Mouse (Mus musculus): ENCODE data around the gene Zc3h13. TPM values are rescaled to one million over a fixed set of nuclear protein-coding genes. Genes with fewer than 3 reads are reported as not detected.

Gene Zc3h13
- polyA plus RNA-seq, 1 experiment from 2014 or later, result 42.4 TPM

DNA sequence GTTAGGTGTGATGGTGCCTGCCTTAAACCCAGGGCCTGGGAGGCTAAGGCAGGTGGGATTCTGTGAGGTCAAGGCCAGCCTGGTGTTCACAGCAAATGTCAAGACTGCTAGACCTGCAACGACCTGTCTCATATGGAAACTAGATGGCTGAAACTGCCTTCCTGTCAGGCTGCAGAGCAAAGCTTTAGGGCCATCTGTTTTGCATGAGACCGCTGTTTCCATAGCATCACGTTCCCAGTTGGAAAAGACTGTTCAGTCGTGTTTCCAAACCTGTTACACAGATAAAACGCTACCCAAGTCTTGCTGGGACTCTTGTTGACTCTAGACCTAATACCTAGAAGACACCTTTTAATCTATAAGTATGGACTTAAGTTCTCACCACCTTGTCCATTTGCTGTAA, 61.9 kb downstream of the Zc3h13 start:
- Histone ChIP-seq H3K4me2 (ENCODE audit: low read length) (no peak overlapping the region), H3K27me3 (ENCODE audit: control insufficient read depth, insufficient read depth, low read depth, low read length) (no peaks in the 10 kb centered on the region), H3K4me3 (ENCODE audit: low read depth, low read length) (no peak overlapping the region), H3K36me3 (ENCODE audit: control insufficient read depth, insufficient read depth, low read length) (peaks cover 6% of the 10 kb centered on the region), H3K4me1 (ENCODE audit: control insufficient read depth, insufficient read depth, low read length) (no peaks in the 10 kb centered on the region), H3K9me3 (replicated peaks; ENCODE audit: control insufficient read depth, low read length, poor library complexity, severe bottlenecking) (no peaks in the 10 kb centered on the region), H3K27ac (ENCODE audit: low read length) (no peak overlapping the region), H3K9ac (ENCODE audit: low read depth, low read length) (no peak overlapping the region)
- no peak for ATAC-seq
- 89% methylated on average over 5 of the region's 5 CpGs for WGBS

- 34% methylated on average over 4 of the region's 4 CpGs for WGBS
- Histone ChIP-seq H3K4me2 (ENCODE audit: low read length) (no peak overlapping the region), H3K9ac (ENCODE audit: low read depth, low read length) (no peak overlapping the region), H3K9me3 (replicated peaks; ENCODE audit: control insufficient read depth, low read length, poor library complexity, severe bottlenecking) (no peaks in the 10 kb centered on the region), H3K36me3 (ENCODE audit: control insufficient read depth, insufficient read depth, low read length) (no peaks in the 10 kb centered on the region; the same call in 1 of the 2 replicates), H3K27me3 (ENCODE audit: control insufficient read depth, insufficient read depth, low read depth, low read length) (no peaks in the 10 kb centered on the region), H3K4me1 (ENCODE audit: control insufficient read depth, insufficient read depth, low read length) (no peaks in the 10 kb centered on the region), H3K27ac (ENCODE audit: low read length) (no peak overlapping the region), H3K4me3 (ENCODE audit: low read depth, low read length) (no peak overlapping the region)
- no peak for ATAC-seq
These were observed 67.5 kb downstream of the Zc3h13 start for GRCm38 (mm10) chr14:75351626-75352025.

GRCm38 (mm10) chr14:75363316-75363715, 79.1 kb downstream of the Zc3h13 start:
- Histone ChIP-seq H3K36me3 (ENCODE audit: control insufficient read depth, insufficient read depth, low read length) (no peaks in the 10 kb centered on the region), H3K27ac (ENCODE audit: low read length) (no peak overlapping the region), H3K4me2 (ENCODE audit: low read length) (no peak overlapping the region), H3K27me3 (ENCODE audit: control insufficient read depth, insufficient read depth, low read depth, low read length) (no peaks in the 10 kb centered on the region; the same call in 1 of the 2 replicates), H3K9ac (ENCODE audit: low read depth, low read length) (no peak overlapping the region), H3K9me3 (replicated peaks; ENCODE audit: control insufficient read depth, low read length, poor library complexity, severe bottlenecking) (no peaks in the 10 kb centered on the region), H3K4me1 (ENCODE audit: control insufficient read depth, insufficient read depth, low read length) (no peaks in the 10 kb centered on the region), H3K4me3 (ENCODE audit: low read depth, low read length) (no peak overlapping the region)
- no peak for ATAC-seq
- 64% methylated on average over 6 of the region's 6 CpGs for WGBS

GRCm38 (mm10) chr14:75365301-75366035, 81.3 kb downstream of the Zc3h13 start:
- Histone ChIP-seq H3K4me3 (ENCODE audit: low read depth, low read length) (no peak overlapping the region), H3K27me3 (ENCODE audit: control insufficient read depth, insufficient read depth, low read depth, low read length) (no peaks in the 10 kb centered on the region; the same call in 1 of the 2 replicates), H3K4me1 (ENCODE audit: control insufficient read depth, insufficient read depth, low read length) (no peaks in the 10 kb centered on the region), H3K36me3 (ENCODE audit: control insufficient read depth, insufficient read depth, low read length) (no peaks in the 10 kb centered on the region), H3K9ac (ENCODE audit: low read depth, low read length) (no peak overlapping the region), H3K9me3 (replicated peaks; ENCODE audit: control insufficient read depth, low read length, poor library complexity, severe bottlenecking) (no peaks in the 10 kb centered on the region), H3K4me2 (ENCODE audit: low read length) (no peak overlapping the region), H3K27ac (ENCODE audit: low read length) (no peak overlapping the region)
- 86% methylated on average over 9 of the region's 9 CpGs for WGBS
- no peak for ATAC-seq

GRCm38 (mm10) chr14:75366741-75367140, 82.6 kb downstream of the Zc3h13 start:
- ATAC-seq, result no peak

GRCm38 (mm10) chr14:75367503-75367902, 83.3 kb downstream of the Zc3h13 start:
- no peak for ATAC-seq
- Histone ChIP-seq H3K4me1 (ENCODE audit: control insufficient read depth, insufficient read depth, low read length) (no peaks in the 10 kb centered on the region), H3K9ac (ENCODE audit: low read depth, low read length) (no peak overlapping the region), H3K36me3 (ENCODE audit: control insufficient read depth, insufficient read depth, low read length) (no peaks in the 10 kb centered on the region), H3K4me3 (ENCODE audit: low read depth, low read length) (no peak overlapping the region), H3K27ac (ENCODE audit: low read length) (no peak overlapping the region), H3K4me2 (ENCODE audit: low read length) (no peak overlapping the region), H3K9me3 (replicated peaks; ENCODE audit: control insufficient read depth, low read length, poor library complexity, severe bottlenecking) (no peaks in the 10 kb centered on the region), H3K27me3 (ENCODE audit: control insufficient read depth, insufficient read depth, low read depth, low read length) (no peaks in the 10 kb centered on the region; the same call in 1 of the 2 replicates)
- 53% methylated on average over 3 of the region's 3 CpGs for WGBS

More at GRCm38 (mm10) chr14:75366741-75367140, 82.6 kb downstream of the Zc3h13 start:
- Histone ChIP-seq H3K27ac (ENCODE audit: low read length) (no peak overlapping the region), H3K4me2 (ENCODE audit: low read length) (no peak overlapping the region), H3K27me3 (ENCODE audit: control insufficient read depth, insufficient read depth, low read depth, low read length) (no peaks in the 10 kb centered on the region; the same call in 1 of the 2 replicates), H3K4me3 (ENCODE audit: low read depth, low read length) (no peak overlapping the region), H3K4me1 (ENCODE audit: control insufficient read depth, insufficient read depth, low read length) (no peaks in the 10 kb centered on the region), H3K36me3 (ENCODE audit: control insufficient read depth, insufficient read depth, low read length) (no peaks in the 10 kb centered on the region), H3K9me3 (replicated peaks; ENCODE audit: control insufficient read depth, low read length, poor library complexity, severe bottlenecking) (no peaks in the 10 kb centered on the region), H3K9ac (ENCODE audit: low read depth, low read length) (no peak overlapping the region)
- WGBS, result 35% methylated on average over 11 of the region's 11 CpGs

- Histone ChIP-seq H3K4me2 (ENCODE audit: low read length) (no peak overlapping the region), H3K9ac (ENCODE audit: low read depth, low read length) (no peak overlapping the region), H3K4me1 (ENCODE audit: control insufficient read depth, insufficient read depth, low read length) (no peaks in the 10 kb centered on the region), H3K27ac (ENCODE audit: low read length) (no peak overlapping the region), H3K36me3 (ENCODE audit: control insufficient read depth, insufficient read depth, low read length) (no peaks in the 10 kb centered on the region), H3K27me3 (ENCODE audit: control insufficient read depth, insufficient read depth, low read depth, low read length) (no peaks in the 10 kb centered on the region; the same call in 1 of the 2 replicates), H3K9me3 (replicated peaks; ENCODE audit: control insufficient read depth, low read length, poor library complexity, severe bottlenecking) (no peaks in the 10 kb centered on the region), H3K4me3 (ENCODE audit: low read depth, low read length) (no peak overlapping the region)
- 60% methylated on average over 5 of the region's 5 CpGs for WGBS
- ATAC-seq, result no peak
These were observed 85.7 kb downstream of the Zc3h13 start for GRCm38 (mm10) chr14:75369880-75370279.

DNA sequence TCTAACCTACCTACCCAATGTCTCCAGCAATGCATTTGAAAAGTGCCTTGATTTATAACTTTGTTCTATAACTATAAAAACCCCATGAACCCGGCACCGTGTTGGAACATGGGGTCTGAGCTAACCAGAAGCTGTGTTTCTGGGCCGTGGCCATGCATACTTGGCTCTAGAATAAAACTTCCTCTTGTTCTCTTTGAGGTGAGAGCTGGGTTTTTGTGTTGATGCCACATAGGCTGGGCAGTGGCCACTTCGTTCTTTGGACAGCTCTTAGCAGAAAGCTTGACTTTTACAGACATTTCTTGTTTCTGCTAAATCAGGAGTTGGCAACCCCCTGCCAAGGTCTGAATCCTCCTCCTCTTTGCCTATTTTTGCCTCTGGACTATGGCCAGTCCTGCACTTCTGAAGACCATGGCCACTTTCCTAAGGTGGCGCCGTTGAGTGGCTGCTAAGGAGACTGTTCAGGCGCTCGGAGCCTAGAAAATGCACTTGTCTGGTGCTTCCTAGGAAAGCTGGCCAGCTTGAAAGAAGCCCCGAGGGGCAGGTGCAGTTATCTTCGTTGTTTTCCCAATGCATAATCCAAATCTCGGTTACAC, 90.9 kb downstream of the Zc3h13 start:
- H3K9me3 ChIP-seq (replicated peaks; ENCODE audit: control insufficient read depth, low read length, poor library complexity, severe bottlenecking), result no peaks in the 10 kb centered on the region
- no peak overlapping the region for H3K4me2 ChIP-seq (ENCODE audit: low read length)
- WGBS, result 61% methylated on average over 11 of the region's 11 CpGs
- H3K27ac ChIP-seq (ENCODE audit: low read length), result no peak overlapping the region
- no peak overlapping the region for H3K9ac ChIP-seq (ENCODE audit: low read depth, low read length)
- H3K4me3 ChIP-seq (ENCODE audit: low read depth, low read length), result no peak overlapping the region
- H3K36me3 ChIP-seq (ENCODE audit: control insufficient read depth, insufficient read depth, low read length), result no peaks in the 10 kb centered on the region
- H3K4me1 ChIP-seq (ENCODE audit: control insufficient read depth, insufficient read depth, low read length), result peaks cover 15% of the 10 kb centered on the region
- H3K27me3 ChIP-seq (ENCODE audit: control insufficient read depth, insufficient read depth, low read depth, low read length), result no peaks in the 10 kb centered on the region
- no peak for ATAC-seq

- ATAC-seq, result no peak
These were observed 92.1 kb downstream of the Zc3h13 start for GRCm38 (mm10) chr14:75376256-75376655.

More at GRCm38 (mm10) chr14:75376256-75376655, 92.1 kb downstream of the Zc3h13 start:
- WGBS, result 65% methylated on average over 2 of the region's 2 CpGs
- H3K4me2 ChIP-seq (ENCODE audit: low read length), result no peak overlapping the region
- H3K36me3 ChIP-seq (ENCODE audit: control insufficient read depth, insufficient read depth, low read length), result no peaks in the 10 kb centered on the region
- H3K4me1 ChIP-seq (ENCODE audit: control insufficient read depth, insufficient read depth, low read length), result peaks cover 15% of the 10 kb centered on the region
- no peaks in the 10 kb centered on the region for H3K9me3 ChIP-seq (replicated peaks; ENCODE audit: control insufficient read depth, low read length, poor library complexity, severe bottlenecking)
- H3K9ac ChIP-seq (ENCODE audit: low read depth, low read length), result no peak overlapping the region
- no peak overlapping the region for H3K4me3 ChIP-seq (ENCODE audit: low read depth, low read length)
- no peaks in the 10 kb centered on the region for H3K27me3 ChIP-seq (ENCODE audit: control insufficient read depth, insufficient read depth, low read depth, low read length)
- no peak overlapping the region for H3K27ac ChIP-seq (ENCODE audit: low read length)

Measured in midbrain, embryonic 16.5 days (tissue).